Mouse (Mus musculus): Measurements from ENCODE around the gene Txlnb. TPM values are rescaled to one million over a fixed set of nuclear protein-coding genes. Genes with fewer than 3 reads are reported as not detected.

Txlnb gene
- total and polyA plus RNA-seq, 3 experiments, result not detected

- TF ChIP-seq UBTF (IDR thresholded peaks at IDR 0.05; ENCODE audit: borderline replicate concordance, insufficient read depth, low read depth, low read length), result no peak
- no peak for TF ChIP-seq CTCF (IDR thresholded peaks at IDR 0.05 in 2 of 3, conservative IDR thresholded peaks at IDR 0.05 in 1 of 3; ENCODE audit: control insufficient read depth in 1 of 3, insufficient read depth in 1 of 3, low read depth in 2 of 3, low read length in 3 of 3, poor library complexity in 1 of 3, severe bottlenecking in 1 of 3)
- TF ChIP-seq E2F4 (IDR thresholded peaks at IDR 0.05; ENCODE audit: borderline replicate concordance, low read depth, low read length), result no peak
- no peak for TF ChIP-seq MAZ (IDR thresholded peaks at IDR 0.05; ENCODE audit: low read depth, low read length)
- no peak for TF ChIP-seq RAD21 (IDR thresholded peaks at IDR 0.05; ENCODE audit: low read depth, low read length)
- no peak for TF ChIP-seq POLR2A (IDR thresholded peaks at IDR 0.05; ENCODE audit: control insufficient read depth in 1 of 2, insufficient read depth in 1 of 2, low read depth in 1 of 2, low read length in 2 of 2, poor library complexity in 1 of 2)
- no peak for TF ChIP-seq TBP (IDR thresholded peaks at IDR 0.05; ENCODE audit: low read depth, low read length)
- no peak for TF ChIP-seq ZC3H11A (IDR thresholded peaks at IDR 0.05; ENCODE audit: low read depth, low read length)
- no peak for TF ChIP-seq SIN3A (IDR thresholded peaks at IDR 0.05; ENCODE audit: low read length)
- no peak for TF ChIP-seq CHD2 (IDR thresholded peaks at IDR 0.05; ENCODE audit: low read length)
- no peak for TF ChIP-seq NELFE (IDR thresholded peaks at IDR 0.05; ENCODE audit: low read depth, low read length)
- TF ChIP-seq MAX (IDR thresholded peaks at IDR 0.05; ENCODE audit: low read length), result no peak
- TF ChIP-seq CHD1 (IDR thresholded peaks at IDR 0.05; ENCODE audit: low read depth, low read length), result no peak
- TF ChIP-seq MAFK (IDR thresholded peaks at IDR 0.05; ENCODE audit: borderline replicate concordance, low read depth, low read length), result no peak
- TF ChIP-seq POLR2AphosphoS2 (IDR thresholded peaks at IDR 0.05; ENCODE audit: low read length), result no peak
- TF ChIP-seq MYB (IDR thresholded peaks at IDR 0.05; ENCODE audit: low read depth, low read length), result no peak
- TF ChIP-seq TCF12 (IDR thresholded peaks at IDR 0.05; ENCODE audit: low read depth, low read length), result no peak
- no peaks in the 10 kb centered on the region for H3K36me3 ChIP-seq (ENCODE audit: control insufficient read depth in 1 of 2, insufficient read depth in 2 of 2, low read length in 2 of 2)
- no peaks in the 10 kb centered on the region for H3K27me3 ChIP-seq (ENCODE audit: control insufficient read depth in 1 of 2, insufficient read depth in 2 of 2, low read length in 2 of 2)
- DNase-seq (ENCODE audit: low read depth, low spot score), result no peak
- no peak overlapping the region for H3K9ac ChIP-seq (ENCODE audit: control insufficient read depth, low read depth, low read length, poor library complexity, severe bottlenecking)
- H3K4me1 ChIP-seq (ENCODE audit: control insufficient read depth in 1 of 2, insufficient read depth in 2 of 2, low read length in 2 of 2), result peaks cover 0 to 7% of the 10 kb centered on the region in 2 experiments; a peak in 1 of 4 replicates
- no peak overlapping the region for H3K4me3 ChIP-seq (ENCODE audit: control insufficient read depth in 1 of 2, insufficient read depth in 1 of 2, low read depth in 2 of 2, low read length in 2 of 2)
- H3K9me3 ChIP-seq (replicated peaks; ENCODE audit: insufficient read depth, low read length), result no peaks in the 10 kb centered on the region
- no peaks in the 10 kb centered on the region for H3K79me2 ChIP-seq (ENCODE audit: control insufficient read depth, insufficient read depth, low read length, poor library complexity)
- no peak overlapping the region for H3K27ac ChIP-seq (ENCODE audit: control insufficient read depth, low read depth, low read length)
Measured at GRCm38 (mm10) chr10:17796846-17797631, 1.0 kb downstream of the Txlnb start.

GRCm38 (mm10) chr10:17797681-17798080 is 1.7 kb downstream of the Txlnb start:
- no peak overlapping the region for H3K9ac ChIP-seq (ENCODE audit: control insufficient read depth, low read depth, low read length, poor library complexity, severe bottlenecking)
- H3K27ac ChIP-seq (ENCODE audit: control insufficient read depth, low read depth, low read length), result no peak overlapping the region
- TF ChIP-seq POLR2A (IDR thresholded peaks at IDR 0.05; ENCODE audit: control insufficient read depth in 1 of 2, insufficient read depth in 1 of 2, low read depth in 1 of 2, low read length in 2 of 2, poor library complexity in 1 of 2) (no peak), KAT2A (conservative IDR thresholded peaks at IDR 0.05; ENCODE audit: low read depth, low read length) (no peak), RAD21 (IDR thresholded peaks at IDR 0.05; ENCODE audit: low read depth, low read length) (no peak), ZC3H11A (IDR thresholded peaks at IDR 0.05; ENCODE audit: low read depth, low read length) (no peak), E2F4 (IDR thresholded peaks at IDR 0.05; ENCODE audit: borderline replicate concordance, low read depth, low read length) (no peak), HCFC1 (IDR thresholded peaks at IDR 0.05; ENCODE audit: low read depth, low read length) (no peak), USF2 (IDR thresholded peaks at IDR 0.05; ENCODE audit: borderline replicate concordance in 1 of 2, insufficient read depth in 1 of 2, low read depth in 1 of 2, low read length in 2 of 2) (no peak), NELFE (IDR thresholded peaks at IDR 0.05; ENCODE audit: low read depth, low read length) (no peak), MYB (IDR thresholded peaks at IDR 0.05; ENCODE audit: low read depth, low read length) (no peak), TCF12 (IDR thresholded peaks at IDR 0.05; ENCODE audit: low read depth, low read length) (no peak), USF1 (IDR thresholded peaks at IDR 0.05; ENCODE audit: low read depth, low read length) (no peak), ZMIZ1 (IDR thresholded peaks at IDR 0.05; ENCODE audit: low read depth, low read length) (no peak), ETS1 (IDR thresholded peaks at IDR 0.05; ENCODE audit: low read depth, low read length) (no peak), EP300 (IDR thresholded peaks at IDR 0.05; ENCODE audit: low read depth in 1 of 2, low read length in 2 of 2) (no peak), ZNF384 (IDR thresholded peaks at IDR 0.05; ENCODE audit: low read depth, low read length) (no peak), POLR2AphosphoS2 (IDR thresholded peaks at IDR 0.05; ENCODE audit: low read length) (no peak), GATA1 (IDR thresholded peaks at IDR 0.05; ENCODE audit: low read depth, low read length) (no peak), ELF1 (IDR thresholded peaks at IDR 0.05; ENCODE audit: low read depth, low read length) (no peak), CHD1 (IDR thresholded peaks at IDR 0.05; ENCODE audit: low read depth, low read length) (no peak)

More at GRCm38 (mm10) chr10:17797681-17798080, 1.7 kb downstream of the Txlnb start:
- Histone ChIP-seq H3K4me3 (ENCODE audit: control insufficient read depth in 1 of 2, insufficient read depth in 1 of 2, low read depth in 2 of 2, low read length in 2 of 2) (no peak overlapping the region), H3K79me2 (ENCODE audit: control insufficient read depth, insufficient read depth, low read length, poor library complexity) (no peaks in the 10 kb centered on the region), H3K36me3 (ENCODE audit: control insufficient read depth in 1 of 2, insufficient read depth in 2 of 2, low read length in 2 of 2) (no peaks in the 10 kb centered on the region), H3K9me3 (replicated peaks; ENCODE audit: insufficient read depth, low read length) (no peaks in the 10 kb centered on the region), H3K27me3 (ENCODE audit: control insufficient read depth in 1 of 2, insufficient read depth in 2 of 2, low read length in 2 of 2) (no peaks in the 10 kb centered on the region), H3K4me1 (ENCODE audit: control insufficient read depth in 1 of 2, insufficient read depth in 2 of 2, low read length in 2 of 2) (peaks cover 0 to 7% of the 10 kb centered on the region in 2 experiments; a peak in 1 of 4 replicates)
- no peak for DNase-seq (ENCODE audit: low read depth, low spot score)
